28 mouse cellular contexts compared by ENCODE assay signal in genomic region chr9:57671500-57671899, GRCm38 (mm10). TPM values are rescaled to one million over a fixed set of nuclear protein-coding genes. Genes with fewer than 3 reads are reported as not detected.
"Had no signal": no experiment of that assay in that cellular context is flagged by ENCODE, and none has a peak within 500 bp of the region (broad histone marks: within the 10 kb centered on the region; RNA-seq: fewer than 3 reads in every experiment).

No protein-coding gene starts in this region.

- H3K27ac ChIP-seq: kidney, postnatal 0 days; layer of hippocampus, adult 2 months; limb, embryonic 12.5 days; limb, embryonic 15.5 days; macrophage; midbrain, embryonic 13.5 days had no signal

- DNase-seq: kidney, adult 2 months; kidney, postnatal 25 days; layer of hippocampus, adult 9-11 months; layer of hippocampus, postnatal 36 days; left cerebral cortex, postnatal 4 days; lung, embryonic 14.5 days; thymus, adult 18-20 months; thymus, postnatal 36 days had no signal

- H3K27me3 ChIP-seq: limb, embryonic 12.5 days; midbrain, embryonic 13.5 days had no signal

- H3K9me3 ChIP-seq: limb, embryonic 12.5 days; limb, embryonic 15.5 days; midbrain, embryonic 13.5 days had no signal

- H3K4me2 ChIP-seq: limb, embryonic 12.5 days; limb, embryonic 15.5 days; lung, embryonic 14.5 days; midbrain, embryonic 13.5 days had no signal

- H3K36me3 ChIP-seq: limb, embryonic 12.5 days; limb, embryonic 15.5 days; midbrain, embryonic 13.5 days had no signal

- H3K4me1 ChIP-seq: limb, embryonic 12.5 days; limb, embryonic 15.5 days; midbrain, embryonic 13.5 days had no signal

- H3K9ac ChIP-seq: limb, embryonic 12.5 days; limb, embryonic 15.5 days; lung, embryonic 14.5 days; midbrain, embryonic 13.5 days had no signal

- ATAC-seq: inflammation-experienced regulatory T-cells, adult 6 months; intestine, postnatal 0 days; lung, postnatal 0 days; midbrain, embryonic 13.5 days had no signal

- H3K4me3 ChIP-seq: layer of hippocampus, adult 2 months; limb, embryonic 12.5 days; limb, embryonic 15.5 days; midbrain, embryonic 13.5 days had no signal

RNA-seq across cellular contexts. Expression of gene Cyp1a2, which starts 12.0 kb away (rescaled TPM):
- total RNA-seq: layer of hippocampus, adult 2 months; layer of hippocampus, postnatal 36 days; left cerebral cortex, adult 8-10 months; left cerebral cortex, postnatal 14 days; left cerebral cortex, postnatal 4 days; megakaryocyte, adult 5-6 weeks; midbrain, postnatal 0 days had no signal
- polyA plus RNA-seq: inflammation-experienced regulatory T-cells, adult 6 months; intestine, postnatal 0 days; kidney, adult 2 months; kidney, embryonic 14.5 days; kidney, postnatal 0 days; large intestine, adult 2 months; limb, embryonic 12.5 days; limb, embryonic 15.5 days; lung, embryonic 14.5 days; lung, postnatal 0 days; macrophage; midbrain, embryonic 13.5 days; midbrain, postnatal 0 days; neural tube, embryonic 11.5 days; neural tube, embryonic 14.5 days; small intestine, adult 2 months; spleen, adult 2 months; stomach, embryonic 16.5 days had no signal

RNA-seq across cellular contexts. Expression of gene Cyp1a1, which starts 16.2 kb away (rescaled TPM):
- total RNA-seq: megakaryocyte, adult 5-6 weeks; midbrain, postnatal 0 days had no signal
- polyA plus RNA-seq: limb, embryonic 12.5 days; lung, embryonic 14.5 days; macrophage; midbrain, embryonic 13.5 days; neural tube, embryonic 11.5 days had no signal

RNA-seq across cellular contexts. Expression of gene Lman1l, which starts 50.9 kb away (rescaled TPM):
- total RNA-seq: layer of hippocampus, adult 2 months; layer of hippocampus, postnatal 36 days; left cerebral cortex, adult 8-10 months; left cerebral cortex, postnatal 14 days; megakaryocyte, adult 5-6 weeks; midbrain, postnatal 0 days had no signal
- polyA plus RNA-seq: intestine, postnatal 0 days; kidney, adult 2 months; kidney, embryonic 14.5 days; kidney, postnatal 0 days; limb, embryonic 12.5 days; limb, embryonic 15.5 days; lung, embryonic 14.5 days; lung, postnatal 0 days; macrophage; midbrain, embryonic 13.5 days; midbrain, postnatal 0 days; neural tube, embryonic 11.5 days; neural tube, embryonic 14.5 days; small intestine, adult 2 months; stomach, embryonic 16.5 days had no signal
